Comparison of ENCODE assay signal across 11 mouse cellular contexts in genomic region chr9:62153263-62153662, GRCm38 (mm10). TPM values are rescaled to one million over a fixed set of nuclear protein-coding genes. Genes with fewer than 3 reads are reported as not detected.
A peak's percentile ranks its signal among the peaks of the same experiment; 100 is the strongest.
DNase-seq lines count a peak whose midpoint lies in the region; ATAC-seq lines count a peak whose summit lies in the region.
"Had no signal": no experiment of that assay in that cellular context is flagged by ENCODE, and none has a peak within 500 bp of the region (broad histone marks: within the 10 kb centered on the region; RNA-seq: fewer than 3 reads in every experiment).

No protein-coding gene starts in this region.

- no peak overlapping the region for H3K27ac ChIP-seq in intestine, embryonic 15.5 days
- H3K27ac ChIP-seq: heart, embryonic 13.5 days; limb, embryonic 10.5 days had no signal

- no peak overlapping the region for H3K4me2 ChIP-seq in intestine, embryonic 15.5 days (replicated peaks)
- H3K4me2 ChIP-seq: heart, embryonic 13.5 days had no signal

- DNase-seq in layer of hippocampus, adult 9-11 months = peak; percentile 11
- DNase-seq in layer of hippocampus, adult 11-12 months (ENCODE audit: low spot score) = no peak
- DNase-seq in adrenal gland, adult 2 months = peak; percentile 62
- peak; percentile 95 to 97 for DNase-seq in cerebellum, adult 18-20 months
- DNase-seq in gastrocnemius, postnatal 36 days = peak; percentile 32 to 48
- no peak for DNase-seq in lung, postnatal 14 days
- DNase-seq: kidney, adult 2 months; thymus, postnatal 36 days had no signal

- ATAC-seq in intestine, embryonic 15.5 days = no peak

- no peaks in the 10 kb centered on the region for H3K27me3 ChIP-seq in intestine, embryonic 15.5 days (replicated peaks)

- WGBS in intestine, embryonic 15.5 days = 83% methylated on average over 7 of the region's 7 CpGs

- H3K9ac ChIP-seq in intestine, embryonic 15.5 days = no peak overlapping the region
- H3K9ac ChIP-seq: heart, embryonic 13.5 days had no signal

- H3K9me3 ChIP-seq in intestine, embryonic 15.5 days = no peaks in the 10 kb centered on the region
- H3K9me3 ChIP-seq: heart, embryonic 13.5 days; limb, embryonic 10.5 days had no signal

- intact Hi-C loops in gastrocnemius, postnatal 36 days (cut with DNase I) = loop anchor here (1.0 kb wide), 1 partner anchor 32 kb away; no protein-coding TSS in a partner anchor

- no peak overlapping the region for H3K4me3 ChIP-seq in intestine, embryonic 15.5 days (replicated peaks)
- H3K4me3 ChIP-seq: heart, embryonic 13.5 days; limb, embryonic 10.5 days had no signal

- H3K36me3 ChIP-seq in intestine, embryonic 15.5 days = no peaks in the 10 kb centered on the region
- H3K36me3 ChIP-seq: heart, embryonic 13.5 days; limb, embryonic 10.5 days had no signal

- H3K4me1 ChIP-seq in intestine, embryonic 15.5 days (replicated peaks) = no peaks in the 10 kb centered on the region

RNA-seq across cellular contexts. Expression of gene Glce, which starts 30.8 kb away (rescaled TPM):
- 10 to 100 TPM; 31.2 to 52.0 TPM for total RNA-seq in adrenal gland, adult 2 months (2021)
- 1.4 and 2.4 TPM in 2 replicates for polyA plus RNA-seq in adrenal gland, adult 2 months (2012; rRNA removed)
- 1 to 10 TPM; 5.0 to 7.2 TPM for total RNA-seq in gastrocnemius, postnatal 36 days (2021)
- 17.7 and 20.8 TPM in 2 replicates for polyA plus RNA-seq in intestine, embryonic 15.5 days (2015; fragmentation: Nextera tagmentation; extraction: Ambion mirVana)

Comparison
In these comparisons a context has a peak if more than half of its experiments do, and no peak if none do; other contexts are left out.
1. DNase-seq: peak in layer of hippocampus, adult 9-11 months (single experiment), adrenal gland, adult 2 months (single experiment), cerebellum, adult 18-20 months (2 of 2) and gastrocnemius, postnatal 36 days (2 of 2); none in layer of hippocampus, adult 11-12 months (single experiment) and lung, postnatal 14 days (single experiment).